Mouse (Mus musculus) cortical plate, adult 2 months (tissue): ENCODE results near the gene Chst7. TPM values are rescaled to one million over a fixed set of nuclear protein-coding genes. Genes with fewer than 3 reads are reported as not detected.

Experiments used
- H3K27ac ChIP-seq: fragments of 200-500 bp; 2 replicates; pipeline ENCODE4 v1.5.1; 2012; ENCODE audit warnings: low read length, control low read depth, inconsistent platforms; ENCODE audit not compliant: insufficient read depth
- H3K4me1 ChIP-seq: fragments of 200-500 bp; 2 replicates; pipeline ENCODE4 v1.6.1; 2011; ENCODE audit warnings: low read length; ENCODE audit not compliant: control insufficient read depth, insufficient read depth
- H3K4me3 ChIP-seq: fragments of 200-500 bp; 2 replicates; pipeline ENCODE4 v1.5.1; 2011; ENCODE audit warnings: mild to moderate bottlenecking, low read length, control low read depth; ENCODE audit not compliant: insufficient read depth
- CTCF ChIP-seq: fragments of 200-500 bp; IDR thresholded peaks from 2 replicates; pipeline ENCODE4 v1.5.1; 2011; ENCODE audit warnings: mild to moderate bottlenecking, control low read depth, low read length; ENCODE audit not compliant: insufficient read depth; ENCODE audit errors: extremely low read depth
- POLR2A ChIP-seq: fragments of 200-500 bp; IDR thresholded peaks from 2 replicates; pipeline ENCODE4 v1.6.1; 2011; ENCODE audit warnings: mild to moderate bottlenecking, low read length, control low read depth; ENCODE audit not compliant: insufficient read depth; ENCODE audit errors: extremely low read depth
- polyA plus RNA-seq: library from polyadenylated mRNA; depleted of rRNA; stranded (reverse); fragments of >200 nt; gene quantifications from 2 replicates; pipeline ENCODE4 v1.2.3, GENCODE M21; 2012; rRNA removed

The Chst7 gene
- polyA plus RNA-seq, 1 experiment = 2.5 TPM

GRCm38 (mm10) chrX:20125481-20125880, 66.1 kb downstream of the Chst7 start:
- H3K4me1 ChIP-seq = no peaks in the 10 kb centered on the region
- H3K4me3 ChIP-seq = no peak overlapping the region
- TF ChIP-seq POLR2A (no peak), CTCF (no peak)
- H3K27ac ChIP-seq = no peak overlapping the region

DNA sequence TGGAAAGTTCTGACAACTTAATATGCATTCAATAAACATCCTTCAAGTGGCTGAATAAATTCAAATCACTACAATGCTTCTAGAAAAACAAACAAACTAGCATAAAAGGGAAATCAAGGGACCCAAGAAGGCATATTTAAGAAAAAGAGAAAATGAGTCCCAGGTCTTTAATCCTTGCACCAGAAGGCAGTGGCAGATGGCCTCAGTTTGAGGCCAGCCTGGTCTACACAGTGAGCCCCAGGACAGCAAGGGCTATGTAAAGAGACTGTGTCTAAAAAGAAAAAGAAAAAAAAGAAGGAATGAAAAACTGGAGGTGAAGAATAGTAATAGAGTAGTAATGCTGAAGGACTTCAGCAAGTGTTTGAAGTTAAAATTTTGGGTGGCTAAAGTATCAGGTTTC, 69.6 kb downstream of the Chst7 start:
- Histone ChIP-seq H3K4me3 (no peak overlapping the region), H3K4me1 (no peaks in the 10 kb centered on the region), H3K27ac (no peak overlapping the region)
- no peak for TF ChIP-seq POLR2A
- TF ChIP-seq CTCF = no peak

- H3K4me3 ChIP-seq = no peak overlapping the region
- H3K27ac ChIP-seq = no peak overlapping the region
- H3K4me1 ChIP-seq = no peaks in the 10 kb centered on the region
- TF ChIP-seq POLR2A = no peak
- TF ChIP-seq CTCF = no peak
These were observed 70.1 kb downstream of the Chst7 start for GRCm38 (mm10) chrX:20129466-20129865.

Other genes with a start within 250 kb of the Chst7 start
- gene Slc9a7, start 232.2 kb downstream of the Chst7 start, polyA plus RNA-seq = 12.6 and 13.7 TPM in 2 replicates